Mouse (Mus musculus) urinary bladder, postnatal 10 days (tissue): Measurements from ENCODE around the gene Lrp6.

Experiments
- DNase-seq: peaks from one replicate; pipeline ENCODE4 v3.0.0; 2022; ENCODE audit warnings: low spot score

The Lrp6 gene

DNA sequence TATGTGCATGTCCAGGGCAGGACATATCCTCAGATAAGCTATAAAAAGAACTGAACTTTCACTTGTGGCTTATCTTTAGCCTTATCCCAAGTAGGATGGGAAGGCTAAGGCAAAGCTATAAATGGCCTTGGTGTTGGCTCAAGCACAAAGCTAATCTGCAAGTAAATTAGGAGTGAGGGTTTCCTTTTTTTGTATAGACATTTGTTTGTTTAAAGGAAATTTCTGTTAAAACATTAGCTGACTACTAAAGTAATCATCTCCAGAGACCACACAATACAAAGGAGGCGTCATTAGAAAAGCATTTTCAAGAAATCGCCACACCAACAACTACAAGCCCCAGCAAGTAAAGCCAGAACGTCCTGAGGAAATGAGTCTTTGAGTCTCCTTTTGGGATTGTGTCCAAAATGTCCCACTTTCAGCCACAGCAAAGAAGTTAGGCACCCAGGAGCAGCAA, 8.6 kb upstream of the Lrp6 start:
- no peak for DNase-seq

GRCm38 (mm10) chr6:134567986-134568556, 1.3 kb upstream of the Lrp6 start:
- no peak for DNase-seq

GRCm38 (mm10) chr6:134566248-134566817, 432 bp downstream of the Lrp6 start:
- DNase-seq, result no peak

DNA sequence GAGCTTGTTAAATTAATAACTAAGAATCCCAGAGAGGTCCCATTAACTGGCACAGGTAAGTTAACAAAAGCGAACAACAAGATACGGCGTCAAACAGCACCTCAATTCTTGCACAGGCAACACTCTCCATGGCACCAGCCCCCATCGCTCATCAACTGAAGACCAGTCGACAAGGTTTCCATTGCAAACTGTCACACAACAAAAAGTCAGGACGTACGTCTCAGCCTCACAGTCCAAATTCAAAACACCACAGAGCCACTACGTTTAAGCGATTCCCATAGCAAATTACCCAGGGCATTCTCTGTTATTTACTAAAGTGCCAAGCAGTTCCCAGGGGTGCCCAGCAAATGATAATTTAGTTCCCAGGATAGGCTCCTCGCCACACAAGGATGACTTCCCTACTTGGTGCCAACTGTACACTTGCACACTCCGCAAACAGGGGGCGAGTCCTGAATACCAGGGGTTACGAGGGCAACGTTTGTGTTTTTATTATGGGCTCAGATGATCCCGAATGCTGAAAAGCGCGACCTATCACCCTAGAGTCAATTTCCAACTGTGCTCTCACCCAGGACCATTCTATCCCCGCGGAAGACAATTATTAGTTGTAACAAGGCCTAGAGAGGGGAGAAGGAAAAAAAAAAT, 1.0 kb downstream of the Lrp6 start:
- DNase-seq, result no peak

DNA sequence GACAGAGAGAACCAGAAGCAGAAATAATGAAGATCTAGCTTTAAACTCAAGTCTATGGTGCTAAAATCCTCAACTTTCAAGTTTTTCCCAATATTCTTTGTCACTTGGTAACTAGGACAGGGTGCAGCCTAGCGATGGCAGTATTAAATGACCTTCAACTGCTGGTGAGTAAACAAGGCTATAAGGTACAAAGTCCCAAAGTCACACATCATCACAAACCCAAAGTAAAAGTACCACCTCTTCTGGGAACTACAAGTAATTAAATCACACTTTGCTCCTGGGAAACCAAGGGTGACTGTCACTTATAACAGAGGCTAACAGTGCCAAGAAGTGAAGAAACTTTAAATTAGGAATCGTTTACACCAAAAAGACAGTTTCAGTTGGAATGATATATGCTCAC, 2.2 kb downstream of the Lrp6 start:
- no peak for DNase-seq

- no peak for DNase-seq
These were observed 7.1 kb downstream of the Lrp6 start for GRCm38 (mm10) chr6:134559635-134560034.

DNA sequence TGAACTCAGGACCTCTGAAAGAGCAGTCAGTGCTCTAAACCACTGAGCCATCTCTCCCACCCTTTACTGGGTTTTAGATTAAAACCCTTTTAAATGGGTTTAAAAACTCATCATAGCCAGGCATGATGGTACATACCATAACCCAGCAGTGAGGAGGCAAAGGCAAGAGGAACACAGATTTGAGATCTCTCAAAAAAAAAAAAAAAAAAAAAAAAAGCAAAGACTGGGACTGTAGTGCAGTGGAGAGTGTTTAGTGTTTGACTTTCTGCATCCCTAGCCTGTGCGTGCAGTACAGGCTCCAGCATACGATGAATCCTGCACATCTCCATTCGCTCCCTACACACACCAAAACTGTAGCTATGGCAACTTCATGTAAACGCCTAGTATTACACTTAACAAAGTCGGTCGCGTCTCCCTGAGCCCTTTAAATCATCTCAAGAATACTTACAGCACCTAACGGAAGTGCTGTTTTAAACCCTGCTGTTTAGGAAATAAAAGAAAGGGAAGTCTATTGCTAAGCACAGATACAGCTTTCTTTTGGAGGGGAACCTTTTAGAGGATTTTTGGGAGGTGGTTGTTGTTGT, 8.1 kb downstream of the Lrp6 start:
- no peak for DNase-seq

DNA sequence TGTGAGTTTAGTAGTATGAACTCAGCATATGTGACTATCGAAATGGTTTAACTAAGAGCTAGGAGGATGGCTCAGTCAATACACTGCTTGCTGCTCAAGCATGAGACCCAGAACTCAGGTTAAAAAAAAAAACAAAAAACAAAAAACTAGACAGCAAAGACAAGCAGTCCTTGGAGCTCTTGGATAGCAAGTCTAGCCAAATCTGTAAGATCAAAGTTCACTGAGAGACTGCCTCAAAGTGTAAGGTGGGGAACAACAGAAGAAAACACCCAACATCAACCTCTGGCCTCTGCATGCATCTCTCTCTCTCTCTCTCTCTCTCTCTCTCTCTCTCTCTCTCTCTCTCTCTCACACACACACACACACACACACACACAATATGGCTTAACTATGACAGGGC, 9.7 kb downstream of the Lrp6 start:
- no peak for DNase-seq

- no peak for DNase-seq
These were observed 10.4 kb downstream of the Lrp6 start for GRCm38 (mm10) chr6:134556185-134556950.

GRCm38 (mm10) chr6:134555178-134555577, 11.6 kb downstream of the Lrp6 start:
- no peak for DNase-seq

GRCm38 (mm10) chr6:134554230-134554629, 12.5 kb downstream of the Lrp6 start:
- no peak for DNase-seq

GRCm38 (mm10) chr6:134551007-134551406, 15.8 kb downstream of the Lrp6 start:
- no peak for DNase-seq

GRCm38 (mm10) chr6:134550396-134550795, 16.4 kb downstream of the Lrp6 start:
- no peak for DNase-seq

- DNase-seq, result no peak
These were observed 21.9 kb downstream of the Lrp6 start for GRCm38 (mm10) chr6:134544843-134545242.

- DNase-seq, result no peak
These were observed 22.7 kb downstream of the Lrp6 start for GRCm38 (mm10) chr6:134544093-134544492.

DNA sequence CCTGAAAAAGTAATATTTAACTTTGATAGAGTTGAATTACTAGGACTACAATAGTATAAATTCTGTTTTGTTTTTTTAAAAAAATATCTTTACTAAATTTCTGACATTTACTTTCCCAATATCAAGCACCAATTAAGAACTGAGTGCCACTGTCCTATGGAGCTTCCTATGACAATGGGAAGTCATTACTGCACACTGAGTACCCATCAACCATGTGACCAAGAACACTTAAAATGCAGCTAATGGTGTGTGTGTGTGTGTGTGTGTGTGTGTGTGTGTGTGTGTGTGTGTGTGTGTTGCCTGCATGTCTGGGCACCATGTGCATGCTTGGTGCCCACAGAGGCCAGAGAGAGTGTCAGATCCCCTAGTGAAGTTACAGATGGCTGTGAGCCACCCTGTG, 23.2 kb downstream of the Lrp6 start:
- no peak for DNase-seq

GRCm38 (mm10) chr6:134542374-134542773, 24.4 kb downstream of the Lrp6 start:
- no peak for DNase-seq

DNA sequence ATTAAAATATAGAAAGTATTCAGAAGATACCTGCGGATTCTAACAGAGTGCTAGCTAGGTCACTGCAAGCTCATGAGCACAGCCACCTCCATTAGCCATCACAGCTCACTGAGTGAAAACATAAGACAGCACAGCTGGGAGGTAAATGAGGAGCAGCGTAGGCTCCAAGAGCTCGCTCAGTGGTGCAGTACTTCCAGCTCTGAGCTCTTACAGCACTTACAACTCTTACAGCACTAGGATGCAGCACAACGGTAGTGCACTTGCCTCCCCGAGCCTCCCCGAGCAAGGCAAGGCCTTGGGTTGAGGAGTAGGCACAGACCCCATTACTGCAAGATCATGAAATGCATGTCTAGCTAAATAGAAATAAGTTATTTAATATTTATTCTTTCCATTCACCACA, 26.6 kb downstream of the Lrp6 start:
- no peak for DNase-seq

DNA sequence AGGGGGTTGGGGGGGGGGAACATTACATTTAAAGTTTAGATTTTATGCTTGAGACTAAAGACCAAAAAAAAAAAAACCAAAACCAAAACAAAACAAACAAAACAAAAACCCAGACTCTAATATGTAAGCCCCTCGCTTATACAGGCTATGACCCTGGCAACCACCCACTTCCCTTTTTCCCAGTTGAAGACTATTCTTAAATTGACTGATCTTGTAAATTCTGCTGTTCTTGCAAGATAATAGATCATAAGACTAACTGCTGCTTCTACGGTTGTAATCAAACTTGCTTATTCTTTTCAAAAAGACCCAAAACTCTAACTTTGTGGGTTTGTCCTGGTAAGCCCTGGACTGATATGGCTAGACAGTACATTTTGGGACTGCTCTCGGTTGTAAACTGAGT, 27.3 kb downstream of the Lrp6 start:
- no peak for DNase-seq

- DNase-seq, result no peak
These were observed 28.0 kb downstream of the Lrp6 start for GRCm38 (mm10) chr6:134538805-134539204.

DNA sequence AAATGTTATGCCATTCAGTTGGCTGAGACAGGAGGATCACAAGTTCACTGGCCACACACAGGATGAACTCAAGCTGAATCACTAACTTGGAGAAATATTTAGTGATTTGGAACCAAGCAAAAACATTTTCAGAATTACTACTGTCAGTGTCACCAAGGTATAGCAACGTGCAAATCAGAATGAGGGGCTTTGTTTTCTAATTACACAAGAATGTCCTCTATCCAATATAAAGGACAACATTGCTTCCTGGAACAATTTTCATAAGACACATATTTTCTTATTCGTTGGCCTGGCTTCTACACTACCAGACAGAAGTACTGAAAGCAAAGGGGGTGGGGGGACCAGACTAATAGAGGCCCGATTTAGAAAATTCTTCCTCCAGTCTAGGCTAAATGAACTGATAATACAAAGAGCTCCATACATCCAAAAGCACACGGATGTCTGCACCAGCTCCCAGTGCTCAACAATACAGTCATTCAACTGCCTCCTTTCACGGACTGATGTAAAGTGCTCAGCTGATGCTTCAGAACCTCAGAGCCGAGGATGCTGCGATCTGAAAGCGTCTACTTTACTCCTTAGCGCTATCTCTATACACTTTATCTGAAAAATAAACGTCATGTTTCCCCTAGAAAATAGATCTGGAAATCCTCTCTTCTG, 29.2 kb downstream of the Lrp6 start:
- no peak for DNase-seq

GRCm38 (mm10) chr6:134535169-134535568, 31.6 kb downstream of the Lrp6 start:
- no peak for DNase-seq
